Mouse (Mus musculus) G1E (cell line): ENCODE measurements at regions not wholly inside any gene's neighbourhood (a gene's known extent, or its start where the extent isn't known, plus 50 kb on each side); places are given as distances from the start of the nearest gene placed in this dataset.

ENCODE experiments used
- CTCF ChIP-seq: IDR thresholded peaks from 2 replicates; pipeline ENCODE4 v1.5.1; 2012; ENCODE audit warnings: low read depth, low read length, inconsistent platforms, mixed read lengths
- GATA1 ChIP-seq: IDR thresholded peaks from 2 replicates; pipeline ENCODE4 v1.6.1; 2012; ENCODE audit warnings: borderline replicate concordance, low read length, inconsistent platforms, mixed read lengths

- no peak for TF ChIP-seq CTCF
- TF ChIP-seq GATA1 = no peak
Measured at GRCm38 (mm10) chr6:94962411-94963087, 154.5 kb upstream of the Kbtbd8 start.
